Mouse (Mus musculus): ENCODE measurements around the gene Acad8.

The Acad8 gene

GRCm38 (mm10) chr9:26999461-27000395, at the start of gene Acad8, which contains the start of gene Thyn1:
Gene Acad8, minus strand, starts transcription at chr9:26999566.
Gene Thyn1, plus strand, starts transcription at chr9:26999710.
- peak; percentile 94 for DNase-seq

GRCm38 (mm10) chr9:27043892-27044291, 44.5 kb upstream of the Acad8 start:
- DNase-seq, result no peak

- no peak for DNase-seq
Measured at GRCm38 (mm10) chr9:27030763-27031100, 31.4 kb upstream of the Acad8 start.

- peak; percentile 95 to 96 for DNase-seq
Measured at GRCm38 (mm10) chr9:27029828-27030762, 30.7 kb upstream of the Acad8 start, which contains the start of the genes Vps26b and Ncapd3. Gene Vps26b, minus strand, starts transcription at chr9:27030065. Gene Ncapd3, plus strand, starts transcription at chr9:27030175.

GRCm38 (mm10) chr9:27029022-27029827, 29.9 kb upstream of the Acad8 start:
- DNase-seq, result peak; percentile 57 to 60

GRCm38 (mm10) chr9:27026708-27027107, 27.3 kb upstream of the Acad8 start:
- DNase-seq, result no peak

GRCm38 (mm10) chr9:27023681-27024080, 24.3 kb upstream of the Acad8 start:
- DNase-seq, result no peak

- no peak for DNase-seq
Measured at GRCm38 (mm10) chr9:27018961-27019360, 19.6 kb upstream of the Acad8 start.

GRCm38 (mm10) chr9:27011572-27011971, 12.2 kb upstream of the Acad8 start:
- DNase-seq, result no peak

- no peak for DNase-seq
Measured at GRCm38 (mm10) chr9:27009231-27009630, 9.9 kb upstream of the Acad8 start.

- no peak for DNase-seq
Measured at GRCm38 (mm10) chr9:27006866-27007265, 7.5 kb upstream of the Acad8 start.

- no peak for DNase-seq
Measured at GRCm38 (mm10) chr9:27005933-27006332, 6.6 kb upstream of the Acad8 start.

- no peak for DNase-seq
Measured at GRCm38 (mm10) chr9:27005231-27005630, 5.9 kb upstream of the Acad8 start.

GRCm38 (mm10) chr9:26998669-26999460, 501 bp downstream of the Acad8 start:
- no peak for DNase-seq

GRCm38 (mm10) chr9:26997501-26997900, 1.9 kb downstream of the Acad8 start:
- no peak for DNase-seq

GRCm38 (mm10) chr9:26997062-26997461, 2.3 kb downstream of the Acad8 start:
- DNase-seq, result no peak

GRCm38 (mm10) chr9:26993900-26994299, 5.5 kb downstream of the Acad8 start:
- no peak for DNase-seq

GRCm38 (mm10) chr9:26993118-26993517, 6.2 kb downstream of the Acad8 start:
- no peak for DNase-seq

GRCm38 (mm10) chr9:26990181-26990580, 9.2 kb downstream of the Acad8 start:
- no peak for DNase-seq

GRCm38 (mm10) chr9:26985668-26986277, 13.6 kb downstream of the Acad8 start:
- DNase-seq, result no peak

- no peak for DNase-seq
Measured at GRCm38 (mm10) chr9:26985090-26985613, 14.2 kb downstream of the Acad8 start.
